Mouse (Mus musculus) kidney, postnatal 0 days (tissue): ENCODE results near the gene Gripap1. TPM values are rescaled to one million over a fixed set of nuclear protein-coding genes. Genes with fewer than 3 reads are reported as not detected.

Experiments
- ATAC-seq: fragments of 200-750 bp; cut with Nextera tagmentation; replicated peaks from 2 replicates; pipeline ENCODE4 v1.8.0; 2017; ENCODE audit warnings: low read depth, moderate number of reproducible peaks, moderate TSS enrichment, moderate library complexity; ENCODE audit not compliant: low FRiP score
- DNase-seq: peaks from one replicate; pipeline ENCODE4 v3.0.0-alpha.2; 2016; ENCODE audit warnings: low spot score
- H3K27ac ChIP-seq: fragments of 300-500 bp; sonication (generic); 2 replicates; pipeline ENCODE4 v1.5.1; 2014; ENCODE audit warnings: mild to moderate bottlenecking
- H3K27me3 ChIP-seq: fragments of 300-500 bp; sonication (generic); 2 replicates; pipeline ENCODE4 v1.6.1; 2014; ENCODE audit warnings: low read length, mixed read lengths; ENCODE audit not compliant: insufficient read depth
- H3K36me3 ChIP-seq: fragments of 300-500 bp; sonication (generic); 2 replicates; pipeline ENCODE4 v1.6.1; 2014; ENCODE audit warnings: low read length, mixed read lengths; ENCODE audit not compliant: insufficient read depth
- H3K4me1 ChIP-seq: fragments of 300-500 bp; sonication (generic); replicated peaks from 2 replicates; pipeline ENCODE4 v1.6.1; 2014; ENCODE audit warnings: antibody characterized with exemption, low read length, mixed read lengths; ENCODE audit not compliant: insufficient read depth
- H3K4me2 ChIP-seq: fragments of 300-500 bp; sonication (generic); 2 replicates; pipeline ENCODE4 v1.6.1; 2014; ENCODE audit warnings: mild to moderate bottlenecking, low read length, moderate library complexity, mixed read lengths
- H3K4me3 ChIP-seq: fragments of 300-500 bp; sonication (generic); replicated peaks from 2 replicates; pipeline ENCODE4 v1.5.1; 2014; ENCODE audit warnings: low read depth, low read length
- H3K9ac ChIP-seq: fragments of 300-500 bp; sonication (generic); 2 replicates; pipeline ENCODE4 v1.6.1; 2014; ENCODE audit warnings: low read depth, low read length
- H3K9me3 ChIP-seq: fragments of 300-500 bp; sonication (generic); replicated peaks from 2 replicates; pipeline ENCODE4 v1.6.1; 2016; ENCODE audit warnings: low read length, inconsistent platforms, mixed read lengths
- CTCF ChIP-seq: IDR thresholded peaks from 2 replicates; pipeline ENCODE4 v1.5.1; 2016; ENCODE audit warnings: antibody characterized with exemption, low read depth, mild to moderate bottlenecking, moderate library complexity
- WGBS: fragments of 180-500 bp; shearing (Covaris S2); extraction: QIAGEN DNeasy Blood & Tissue Kit; methylation state at CpG from one replicate; pipeline ENCODE4 v1.1.7; 2014; 5-methylcytosine and 5-hydroxymethylcytosine counted together
- polyA plus RNA-seq: library from polyadenylated mRNA; unstranded; fragments of >200 nt; fragmentation: Nextera tagmentation; extraction: Ambion mirVana; gene quantifications from 2 replicates; pipeline ENCODE4 v1.2.1, GENCODE M21; 2015

Gene Gripap1
- polyA plus RNA-seq, 1 experiment from 2014 or later = 30.1 TPM

DNA sequence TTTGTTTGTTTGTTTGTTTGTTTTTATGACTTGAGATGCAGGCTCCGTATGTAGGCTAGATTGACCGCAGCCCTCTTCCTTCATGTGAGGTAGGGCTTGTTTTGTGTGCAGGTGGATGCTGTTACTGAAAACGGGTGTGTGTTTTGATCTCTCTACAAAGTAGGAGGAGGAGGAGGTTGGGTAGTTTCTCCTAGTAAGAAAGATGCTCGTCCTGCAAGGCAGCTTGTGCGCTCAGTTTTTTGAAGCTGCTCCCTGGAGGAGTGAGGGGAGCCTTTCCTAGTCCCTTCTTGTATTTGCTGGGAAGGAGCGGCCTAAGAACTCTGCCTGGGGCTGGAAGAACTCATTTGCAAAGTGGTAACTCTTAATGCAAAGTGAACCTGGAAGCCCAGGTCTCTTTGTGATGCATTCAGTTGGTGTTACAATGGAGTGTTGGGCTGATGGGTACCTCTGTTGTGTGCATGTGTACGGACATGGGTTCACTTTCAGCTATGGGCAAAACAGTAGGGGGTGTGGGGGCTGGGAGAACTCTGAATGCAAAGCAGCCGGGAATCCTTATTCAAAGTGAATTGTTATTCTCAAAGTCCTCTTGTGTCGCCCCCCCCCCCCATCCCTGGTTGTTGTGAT lies 24.8 kb upstream of the Gripap1 start:
- 27% methylated on average over 9 of the region's 9 CpGs for WGBS
- Histone ChIP-seq H3K36me3 (0 out of 2 replicates have a peak, but pooled peaks cover 12% of the 10 kb centered on the region), H3K9me3 (no peaks in the 10 kb centered on the region), H3K27ac (0 out of 2 replicates have a peak overlapping the region, but pooled peaks have one; percentile 82), H3K27me3 (no peaks in the 10 kb centered on the region), H3K4me3 (peak overlapping the region; percentile 69), H3K4me2 (peak overlapping the region; percentile 67), H3K9ac (0 out of 2 replicates have a peak overlapping the region, but pooled peaks have one; percentile 42), H3K4me1 (no peaks in the 10 kb centered on the region)
- no peak for TF ChIP-seq CTCF
- no peak for ATAC-seq
- DNase-seq = no peak

DNA sequence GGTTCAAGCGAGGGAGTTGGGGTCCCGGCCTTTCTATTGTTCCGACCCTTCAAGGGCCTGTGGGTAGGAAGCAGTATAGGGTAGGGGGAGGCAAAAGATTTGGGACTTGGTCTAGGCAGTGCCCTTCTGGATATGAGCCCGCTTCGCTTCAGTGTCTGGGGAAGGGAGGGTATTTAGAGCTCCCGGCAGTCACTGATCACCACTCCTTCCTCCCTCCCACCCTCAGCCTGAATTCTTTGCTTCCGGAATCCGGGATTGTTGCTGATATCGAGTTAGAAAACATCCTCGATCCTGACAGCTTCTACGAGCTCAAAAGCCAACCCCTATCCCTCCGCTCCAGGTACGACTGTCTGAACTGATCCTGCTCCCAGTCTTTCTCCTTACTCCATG lies 24.3 kb upstream of the Gripap1 start:
- no peak for TF ChIP-seq CTCF
- Histone ChIP-seq H3K4me1 (no peaks in the 10 kb centered on the region), H3K4me2 (peak overlapping the region; percentile 67), H3K9ac (0 out of 2 replicates have a peak overlapping the region, but pooled peaks have one; percentile 8), H3K36me3 (0 out of 2 replicates have a peak, but pooled peaks cover 12% of the 10 kb centered on the region), H3K9me3 (no peaks in the 10 kb centered on the region), H3K4me3 (peak overlapping the region; percentile 16; the same call in 1 of the 2 replicates), H3K27ac (peak overlapping the region; percentile 71), H3K27me3 (no peaks in the 10 kb centered on the region)
- WGBS = 25% methylated on average over 13 of the region's 13 CpGs
- no peak for ATAC-seq
- DNase-seq = peak; percentile 32

- Histone ChIP-seq H3K9me3 (no peaks in the 10 kb centered on the region), H3K4me3 (peak overlapping the region; percentile 16; the same call in 1 of the 2 replicates), H3K9ac (0 out of 2 replicates have a peak overlapping the region, but pooled peaks have one; percentile 8), H3K27me3 (no peaks in the 10 kb centered on the region), H3K4me1 (no peaks in the 10 kb centered on the region), H3K36me3 (0 out of 2 replicates have a peak, but pooled peaks cover 15% of the 10 kb centered on the region), H3K4me2 (peak overlapping the region; percentile 67), H3K27ac (peak overlapping the region; percentile 71)
- ATAC-seq = peak; percentile 71
- 27% methylated on average over 11 of the region's 11 CpGs for WGBS
- peak; percentile 54 for DNase-seq
- no peak for TF ChIP-seq CTCF
Measured at GRCm38 (mm10) chrX:7765764-7766163, 23.8 kb upstream of the Gripap1 start.

GRCm38 (mm10) chrX:7769302-7770017 lies 20.1 kb upstream of the Gripap1 start:
- no peak for TF ChIP-seq CTCF
- H3K27ac ChIP-seq = no peak overlapping the region
- H3K4me2 ChIP-seq = no peak overlapping the region
- H3K9ac ChIP-seq = no peak overlapping the region
- H3K27me3 ChIP-seq = no peaks in the 10 kb centered on the region
- WGBS = 81% methylated on average over 7 of the region's 7 CpGs
- H3K4me3 ChIP-seq = no peak overlapping the region
- H3K9me3 ChIP-seq = no peaks in the 10 kb centered on the region
- H3K4me1 ChIP-seq = no peaks in the 10 kb centered on the region
- ATAC-seq (no peak), DNase-seq (no peak)
- H3K36me3 ChIP-seq = 0 out of 2 replicates have a peak, but pooled peaks cover 22% of the 10 kb centered on the region

DNA sequence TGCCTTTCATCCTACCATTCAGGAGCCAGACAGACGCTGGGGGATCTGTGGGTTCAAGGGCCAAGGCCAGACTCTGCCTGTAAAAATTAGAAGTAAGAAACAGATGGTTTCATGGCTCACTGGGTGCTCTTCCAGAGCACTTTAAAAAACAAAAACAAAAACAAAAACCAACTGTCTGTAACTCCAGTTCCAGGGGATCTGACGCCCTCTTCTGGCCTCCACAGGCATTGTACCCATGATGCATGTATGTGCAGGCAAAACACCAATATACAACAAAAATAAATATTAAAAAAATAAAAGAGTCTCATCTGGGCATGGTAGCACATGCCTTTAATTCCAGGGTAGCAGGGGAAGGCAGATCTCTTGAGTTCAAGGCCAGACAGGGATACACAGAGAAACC lies 16.8 kb upstream of the Gripap1 start:
- H3K4me1 ChIP-seq = no peaks in the 10 kb centered on the region
- H3K4me3 ChIP-seq = no peak overlapping the region
- peak; percentile 57 for TF ChIP-seq CTCF
- no peak overlapping the region for H3K4me2 ChIP-seq
- H3K36me3 ChIP-seq = 0 out of 2 replicates have a peak, but pooled peaks cover 20% of the 10 kb centered on the region
- H3K27me3 ChIP-seq = no peaks in the 10 kb centered on the region
- DNase-seq = no peak
- H3K9ac ChIP-seq = no peak overlapping the region
- no peaks in the 10 kb centered on the region for H3K9me3 ChIP-seq
- H3K27ac ChIP-seq = no peak overlapping the region
- 47% methylated on average over 2 of the region's 2 CpGs for WGBS
- no peak for ATAC-seq

DNA sequence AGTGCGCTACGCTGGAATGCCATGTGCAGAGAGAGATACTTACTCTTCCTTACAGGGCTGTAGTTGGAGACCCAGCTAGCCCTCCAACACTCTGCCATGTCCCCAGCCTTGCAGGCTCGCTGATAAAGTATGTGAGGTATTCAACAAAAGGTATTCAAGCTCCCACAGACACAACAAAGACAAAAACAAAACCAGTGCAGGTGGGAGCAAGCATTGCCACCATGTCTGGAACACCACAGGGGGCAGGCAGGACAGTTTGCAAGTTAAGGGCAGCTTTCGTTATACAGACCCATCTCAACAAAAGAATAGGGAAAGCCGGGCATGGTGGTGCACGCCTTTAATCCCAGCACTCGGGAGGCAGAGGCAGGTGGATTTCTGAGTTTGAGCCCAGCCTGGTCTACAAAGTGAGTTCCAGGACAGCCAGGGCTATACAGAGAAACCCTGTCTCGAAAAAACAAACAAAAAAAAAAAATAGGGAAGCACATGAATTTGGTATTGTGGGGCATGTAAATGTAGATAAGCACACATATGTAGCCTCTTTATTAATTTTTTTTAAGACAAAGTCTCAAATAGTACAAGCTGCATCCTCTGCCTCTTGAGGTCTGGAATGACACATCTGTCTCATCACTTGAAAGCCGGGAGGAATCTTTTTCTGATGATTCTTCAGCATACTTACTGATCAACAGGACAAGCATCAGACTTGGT lies 13.9 kb upstream of the Gripap1 start:
- 72% methylated on average over 9 of the region's 9 CpGs for WGBS
- Histone ChIP-seq H3K9ac (no peak overlapping the region), H3K27me3 (no peaks in the 10 kb centered on the region), H3K9me3 (no peaks in the 10 kb centered on the region), H3K27ac (no peak overlapping the region), H3K36me3 (0 out of 2 replicates have a peak, but pooled peaks cover 8% of the 10 kb centered on the region), H3K4me1 (no peaks in the 10 kb centered on the region), H3K4me2 (no peak overlapping the region), H3K4me3 (no peak overlapping the region)
- TF ChIP-seq CTCF = no peak
- ATAC-seq = no peak
- no peak for DNase-seq
